Mouse (Mus musculus) testis, postnatal 10 days (tissue): Measurements from ENCODE around the gene Slc26a10.

Source experiments
- DNase-seq: peaks from one replicate; pipeline ENCODE4 v3.0.0; 2021; ENCODE audit warnings: low spot score

The Slc26a10 gene

GRCm38 (mm10) chr10:127182624-127183023, 2.2 kb upstream of the Slc26a10 start:
- DNase-seq, result no peak

GRCm38 (mm10) chr10:127181566-127181965, 1.1 kb upstream of the Slc26a10 start:
- no peak for DNase-seq

GRCm38 (mm10) chr10:127180695-127181047, 226 bp upstream of the Slc26a10 start:
- no peak for DNase-seq

DNA sequence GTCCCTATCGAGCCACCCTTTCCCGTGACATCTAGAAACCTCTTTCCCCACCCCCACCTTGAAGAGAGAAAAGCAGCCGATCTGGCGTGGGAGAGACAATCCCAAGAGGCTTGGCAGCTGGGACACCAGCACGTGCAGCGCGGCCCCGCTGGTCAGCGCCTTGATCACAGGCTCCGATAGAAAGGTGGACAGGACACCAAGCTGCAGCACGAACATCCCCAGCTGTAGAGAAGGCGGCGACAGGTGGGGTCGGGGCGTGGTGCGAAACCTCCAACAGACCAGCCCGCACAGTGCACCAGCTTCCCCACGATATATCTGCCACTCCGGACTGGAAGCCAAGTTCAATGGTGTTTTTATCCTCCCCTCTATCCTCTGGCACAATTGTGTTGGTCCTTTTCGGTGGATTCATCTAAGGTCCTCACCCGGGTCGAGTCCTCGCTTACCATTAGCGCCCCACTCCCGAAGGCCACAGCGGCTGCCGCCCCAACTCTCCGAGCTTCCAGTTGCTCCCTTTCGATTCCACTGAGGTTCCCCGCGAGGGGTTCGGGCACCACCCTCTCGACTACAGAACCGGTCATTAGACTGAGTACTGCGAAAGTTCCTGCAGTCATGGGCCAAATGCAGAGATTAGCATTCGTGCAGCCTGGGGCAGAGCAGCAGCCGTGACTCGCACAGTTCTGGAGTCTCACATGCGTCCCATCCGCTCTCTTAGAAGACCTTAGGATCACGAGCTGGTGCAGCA, 2.0 kb downstream of the Slc26a10 start:
- DNase-seq, result no peak

GRCm38 (mm10) chr10:127177719-127178118, 2.7 kb downstream of the Slc26a10 start:
- peak; percentile 86 for DNase-seq

- no peak for DNase-seq
These were observed 3.2 kb downstream of the Slc26a10 start for GRCm38 (mm10) chr10:127177235-127177634.

DNA sequence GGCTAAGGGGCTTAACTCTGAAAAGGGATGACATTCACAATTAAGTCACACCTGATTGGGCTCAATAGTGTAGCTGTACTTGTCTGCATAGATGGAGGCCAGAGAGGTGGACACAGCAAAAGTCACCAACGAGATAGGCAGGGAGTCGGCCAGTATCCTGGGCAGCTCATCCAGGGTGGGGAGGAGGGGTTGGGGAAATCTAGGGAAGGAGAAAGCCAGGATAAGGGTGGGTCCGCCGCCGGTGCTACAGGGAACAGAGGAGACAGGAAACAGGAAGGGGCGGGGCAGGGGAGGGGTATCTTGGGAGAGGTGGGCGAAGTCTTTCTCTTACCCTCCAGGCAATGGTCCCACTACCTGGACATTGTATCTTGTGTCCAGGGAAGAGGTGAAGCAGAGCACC, 3.7 kb downstream of the Slc26a10 start:
- DNase-seq, result no peak

DNA sequence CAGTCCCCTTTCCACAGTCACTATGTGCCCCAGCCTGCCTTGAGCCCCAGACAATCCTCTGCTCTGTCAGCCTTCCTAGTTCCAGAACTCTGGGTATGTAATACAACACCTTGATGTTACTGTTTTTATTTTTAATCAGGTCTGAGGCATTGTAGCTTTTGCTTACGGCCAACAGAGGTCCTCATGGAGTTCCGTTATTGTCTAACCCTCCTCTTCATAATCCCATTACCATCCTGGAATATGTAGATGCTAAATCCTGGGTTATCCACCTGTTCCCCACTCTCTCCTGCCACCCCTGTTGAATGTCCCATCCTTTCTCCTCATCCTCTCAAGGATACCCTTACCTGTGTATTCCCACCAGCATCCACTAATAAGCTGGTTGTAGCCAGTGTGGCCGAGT, 4.2 kb downstream of the Slc26a10 start:
- DNase-seq, result no peak

DNA sequence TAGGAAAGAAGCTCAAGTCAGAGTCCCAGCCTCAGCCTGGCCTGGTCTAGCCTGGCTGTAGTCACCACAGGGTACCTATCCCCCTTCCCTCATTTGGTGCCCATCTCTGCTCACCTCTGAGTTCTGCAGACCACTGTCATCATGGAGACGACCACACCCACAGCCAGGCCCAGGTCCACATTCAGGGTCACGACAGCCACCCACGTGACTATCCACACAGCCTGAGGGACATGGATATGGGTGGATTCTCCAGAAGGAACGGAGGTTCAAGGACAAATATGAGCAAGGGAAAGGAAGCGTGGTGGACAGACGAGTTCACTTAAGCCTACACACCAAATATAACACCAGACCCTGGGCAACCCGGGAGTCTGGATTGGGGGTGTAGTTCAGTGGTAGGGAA, 6.3 kb downstream of the Slc26a10 start:
- no peak for DNase-seq

GRCm38 (mm10) chr10:127173148-127174065, 7.0 kb downstream of the Slc26a10 start:
- DNase-seq, result no peak

DNA sequence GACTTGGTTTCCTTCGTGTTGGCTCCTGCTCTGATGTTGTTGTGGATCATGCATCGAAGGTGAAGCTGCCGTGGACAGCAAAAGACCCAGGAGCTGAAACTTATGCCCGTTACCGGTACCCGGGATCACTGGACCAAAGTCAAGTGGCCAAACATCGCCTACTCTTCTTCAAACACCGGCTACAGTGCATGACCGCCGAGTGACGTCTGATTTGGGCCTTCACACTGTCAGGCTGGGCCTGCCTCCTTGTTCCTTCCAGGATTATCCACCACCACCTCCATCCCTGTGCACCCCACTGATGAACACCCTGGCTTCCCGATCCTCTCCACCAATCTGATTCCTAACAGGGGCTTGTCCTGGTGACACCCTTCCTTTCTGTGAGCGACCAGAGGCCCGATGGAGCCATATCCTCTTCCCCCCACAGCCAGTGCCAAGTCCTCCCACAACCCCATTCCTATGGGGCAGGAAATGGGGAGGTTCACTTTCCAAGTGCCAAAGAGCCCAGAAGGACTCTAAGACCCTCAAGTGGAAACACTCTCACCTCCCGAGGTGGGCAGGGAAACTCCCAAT, 8.7 kb downstream of the Slc26a10 start:
- DNase-seq, result no peak

DNA sequence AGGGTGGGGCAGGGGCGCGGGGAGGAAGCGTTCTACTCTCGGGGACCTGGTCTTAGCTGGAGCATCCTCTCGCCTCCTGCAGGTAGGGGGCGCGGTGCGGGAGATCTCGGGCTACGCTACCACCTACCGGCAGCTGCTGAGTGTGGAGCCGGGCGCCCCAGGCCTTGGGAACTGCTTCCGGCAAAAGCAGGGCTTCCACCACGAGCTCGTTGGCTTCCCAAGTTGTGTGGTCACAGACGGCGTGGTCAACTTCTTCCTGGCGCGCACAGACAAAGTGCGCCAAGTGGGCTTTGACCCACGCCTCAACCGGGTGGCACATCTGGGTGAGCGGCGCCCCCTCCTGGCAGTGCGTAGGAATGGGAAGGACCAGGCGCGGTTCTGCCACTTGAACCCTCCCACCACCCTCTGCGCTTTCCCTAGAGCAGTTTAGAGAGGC, 9.6 kb downstream of the Slc26a10 start:
- DNase-seq, result peak; percentile 89

GRCm38 (mm10) chr10:127170002-127170401, 10.4 kb downstream of the Slc26a10 start:
- no peak for DNase-seq

- no peak for DNase-seq
These were observed 12.7 kb downstream of the Slc26a10 start for GRCm38 (mm10) chr10:127167614-127168192.

GRCm38 (mm10) chr10:127166771-127167613, 13.5 kb downstream of the Slc26a10 start:
- DNase-seq, result no peak

- DNase-seq, result no peak
These were observed 14.1 kb downstream of the Slc26a10 start for GRCm38 (mm10) chr10:127166404-127166715.

GRCm38 (mm10) chr10:127165654-127166403, 14.6 kb downstream of the Slc26a10 start:
- DNase-seq, result peak; percentile 71

DNA sequence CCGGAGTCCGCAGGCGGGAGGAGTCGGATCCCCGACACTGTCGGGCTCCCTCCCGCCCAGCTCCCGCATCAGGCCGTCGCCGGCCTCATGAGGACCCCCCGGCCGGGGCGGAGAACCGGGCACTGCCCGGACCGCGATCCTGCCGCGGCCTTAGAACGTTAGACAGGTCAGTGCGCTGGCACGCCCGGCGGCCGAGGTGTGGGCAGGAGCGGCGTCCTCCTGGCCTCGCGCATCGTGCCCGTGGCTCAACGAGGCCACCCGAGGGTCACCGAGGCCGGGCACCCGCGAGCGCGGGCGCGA, 15.1 kb downstream of the Slc26a10 start:
- DNase-seq, result no peak

DNA sequence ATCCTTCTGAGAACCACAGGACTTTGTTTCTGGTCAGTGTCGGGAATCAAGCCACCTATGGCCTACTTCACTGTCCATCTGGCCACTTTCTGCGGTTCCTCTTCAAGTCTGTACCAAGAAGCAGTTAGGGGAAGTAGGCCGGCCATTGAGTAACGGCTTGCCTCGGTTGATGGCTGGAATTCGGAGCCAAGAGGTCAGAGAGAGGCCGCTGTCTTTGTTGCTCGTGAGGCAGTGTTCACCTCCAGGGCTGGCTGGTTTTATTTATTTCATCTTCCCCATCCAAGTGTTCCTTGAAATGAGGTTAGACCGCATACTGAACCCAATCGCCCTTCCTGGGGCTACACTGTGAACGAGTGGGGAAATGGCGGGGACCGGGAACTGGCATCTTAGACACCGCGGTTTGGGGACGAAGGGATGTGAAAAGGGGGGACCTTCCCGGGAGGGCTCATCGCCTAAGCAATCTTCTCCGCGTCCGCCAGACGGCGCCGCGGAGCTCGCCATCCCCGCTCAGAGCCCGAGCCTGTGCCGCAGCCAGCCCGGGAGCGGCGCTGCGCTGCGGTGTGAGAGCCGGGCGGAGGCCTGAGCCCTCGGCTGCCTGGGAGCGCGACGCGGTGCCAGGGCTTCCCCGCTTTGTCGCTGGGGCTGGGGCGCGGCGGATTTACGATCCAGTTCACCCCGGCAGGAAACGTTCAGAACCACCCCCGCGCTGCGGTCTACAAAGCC, 15.7 kb downstream of the Slc26a10 start, which contains the start of gene B4galnt1:
Gene B4galnt1 (plus strand): TSS at position 595 of the 723 bp plus-strand sequence.
- peak; percentile 79 for DNase-seq

GRCm38 (mm10) chr10:127164190-127164589, 16.3 kb downstream of the Slc26a10 start:
- no peak for DNase-seq
